In genomic region chr7:25897411-25897810, GRCm38 (mm10) we compare ENCODE assay signal across 35 mouse cellular contexts. TPM values are rescaled to one million over a fixed set of nuclear protein-coding genes. Genes with fewer than 3 reads are reported as not detected.
A peak's percentile ranks its signal among the peaks of the same experiment; 100 is the strongest.
DNase-seq lines count a peak whose midpoint lies in the region; TF ChIP-seq lines count a peak whose summit lies in the region.
"Had no signal": no experiment of that assay in that cellular context is flagged by ENCODE, and none has a peak within 500 bp of the region (broad histone marks: within the 10 kb centered on the region; RNA-seq: fewer than 3 reads in every experiment).

TSS of gene Cyp2b10 (plus strand) at chr7:25897620.

- TF ChIP-seq POLR2A in kidney, adult 2 months (IDR thresholded peaks at IDR 0.05; ENCODE audit: low read depth, low read length): no peak

- H3K36me3 ChIP-seq in kidney, adult 2 months (ENCODE audit: control insufficient read depth, insufficient read depth, low read length): no peaks in the 10 kb centered on the region
- H3K36me3 ChIP-seq: embryonic facial prominence, embryonic 12.5 days; G1E; heart, embryonic 12.5 days; hindbrain, embryonic 10.5 days; intestine, embryonic 15.5 days; limb, embryonic 15.5 days; neural tube, embryonic 12.5 days had no signal

- 84% methylated on average over 6 of the region's 6 CpGs for WGBS in kidney, adult 2 months

- no peak within 1 kb of the TSS for H3K27ac ChIP-seq in kidney, adult 2 months (ENCODE audit: insufficient read depth, low read depth, low read length)
- H3K27ac ChIP-seq: embryonic facial prominence, embryonic 12.5 days; gastrocnemius, adult 2 months; hindbrain, embryonic 10.5 days; intestine, embryonic 15.5 days; left cerebral cortex, adult 2 months; limb, embryonic 15.5 days; neural tube, embryonic 12.5 days had no signal

- TF ChIP-seq CTCF in kidney, adult 2 months (conservative IDR thresholded peaks at IDR 0.05; ENCODE audit: insufficient read depth, insufficient read length, low read depth, low read length): no peak

- H3K4me1 ChIP-seq in kidney, adult 2 months (ENCODE audit: control insufficient read depth, insufficient read depth, low read length): no peaks in the 10 kb centered on the region
- H3K4me1 ChIP-seq: embryonic facial prominence, embryonic 12.5 days; heart, embryonic 12.5 days; hindbrain, embryonic 10.5 days; intestine, embryonic 15.5 days; limb, embryonic 15.5 days; neural tube, embryonic 12.5 days had no signal

- DNase-seq in kidney, adult 2 months: peak; percentile 24
- DNase-seq in kidney, postnatal 10 days: no peak
- DNase-seq in urinary bladder, postnatal 14 days (ENCODE audit: low spot score): peak; percentile 7
- DNase-seq in urinary bladder, postnatal 4 days (ENCODE audit: low spot score in 2 of 2): no peak
- DNase-seq in lung, postnatal 14 days: peak; percentile 52
- DNase-seq in left cerebral cortex, adult 18-20 months (ENCODE audit: low spot score in 2 of 2): no peak
- no peak for DNase-seq in gastrocnemius, adult 18-20 months (ENCODE audit: low spot score)
- DNase-seq: B cell, adult 2 months; cerebellum, adult 2 months; cerebellum, postnatal 25 days; gastrocnemius, adult 2 months; heart, postnatal 10 days; kidney, postnatal 4 days; layer of hippocampus, adult 9-11 months; left cerebral cortex, postnatal 4 days; lung, embryonic 14.5 days; midbrain, embryonic 14.5 days; retina, postnatal 1 day; right cerebral cortex, postnatal 25 days; thymus, adult 18-20 months; thymus, postnatal 36 days had no signal

- no peak within 1 kb of the TSS for H3K4me3 ChIP-seq in kidney, adult 2 months (ENCODE audit: insufficient read depth, low read depth, low read length)
- H3K4me3 ChIP-seq: embryonic facial prominence, embryonic 12.5 days; gastrocnemius, adult 2 months; heart, embryonic 12.5 days; hindbrain, embryonic 10.5 days; intestine, embryonic 15.5 days; left cerebral cortex, adult 2 months; limb, embryonic 15.5 days; neural tube, embryonic 12.5 days had no signal

- no peaks in the 10 kb centered on the region for H3K27me3 ChIP-seq in kidney, adult 2 months (replicated peaks; ENCODE audit: control insufficient read depth, insufficient read depth, low read length)
- H3K27me3 ChIP-seq: embryonic facial prominence, embryonic 12.5 days; heart, embryonic 12.5 days; intestine, embryonic 15.5 days; limb, embryonic 15.5 days; neural tube, embryonic 12.5 days had no signal

RNA-seq across cellular contexts. Expression of gene Cyp2b10, which starts in this region (rescaled TPM):
- not detected in 2 replicates for polyA plus RNA-seq in kidney, adult 2 months (2012; rRNA removed)
- under 1 TPM in 1 of 2 experiments, not detected in 1; 0.67 TPM for total RNA-seq in left cerebral cortex, adult 18-20 months (2021)
- not detected for total RNA-seq in gastrocnemius, adult 18-20 months (2021)
- total RNA-seq: CH12.LX; G1E; gastrocnemius, adult 2 months; left cerebral cortex, postnatal 4 days; megakaryocyte-erythroid progenitor cell, adult 5-6 weeks had no signal
- polyA plus RNA-seq: cerebellum, adult 2 months; embryonic facial prominence, embryonic 12.5 days; forebrain, embryonic 11.5 days; G1E; heart, embryonic 12.5 days; hindbrain, embryonic 10.5 days; hindbrain, embryonic 16.5 days; intestine, embryonic 15.5 days; kidney, embryonic 14.5 days; limb, embryonic 15.5 days; lung, embryonic 14.5 days; midbrain, embryonic 14.5 days; neural tube, embryonic 12.5 days; stomach, embryonic 14.5 days had no signal

Comparison
In these comparisons a context has a peak if more than half of its experiments do, and no peak if none do; other contexts are left out.
1. DNase-seq: peak in urinary bladder, postnatal 14 days (single experiment) and lung, postnatal 14 days (single experiment); none in kidney, postnatal 10 days (single experiment), urinary bladder, postnatal 4 days (0 of 2), left cerebral cortex, adult 18-20 months (0 of 2) and gastrocnemius, adult 18-20 months (single experiment).
2. Peak in DNase-seq in kidney, adult 2 months; RNA of the gene not detected or under 1 TPM.